Mouse (Mus musculus): ENCODE data around the gene Tspan18. TPM values are rescaled to one million over a fixed set of nuclear protein-coding genes. Genes with fewer than 3 reads are reported as not detected.

The Tspan18 gene
- polyA plus RNA-seq, 1 experiment, result 1.0 TPM

DNA sequence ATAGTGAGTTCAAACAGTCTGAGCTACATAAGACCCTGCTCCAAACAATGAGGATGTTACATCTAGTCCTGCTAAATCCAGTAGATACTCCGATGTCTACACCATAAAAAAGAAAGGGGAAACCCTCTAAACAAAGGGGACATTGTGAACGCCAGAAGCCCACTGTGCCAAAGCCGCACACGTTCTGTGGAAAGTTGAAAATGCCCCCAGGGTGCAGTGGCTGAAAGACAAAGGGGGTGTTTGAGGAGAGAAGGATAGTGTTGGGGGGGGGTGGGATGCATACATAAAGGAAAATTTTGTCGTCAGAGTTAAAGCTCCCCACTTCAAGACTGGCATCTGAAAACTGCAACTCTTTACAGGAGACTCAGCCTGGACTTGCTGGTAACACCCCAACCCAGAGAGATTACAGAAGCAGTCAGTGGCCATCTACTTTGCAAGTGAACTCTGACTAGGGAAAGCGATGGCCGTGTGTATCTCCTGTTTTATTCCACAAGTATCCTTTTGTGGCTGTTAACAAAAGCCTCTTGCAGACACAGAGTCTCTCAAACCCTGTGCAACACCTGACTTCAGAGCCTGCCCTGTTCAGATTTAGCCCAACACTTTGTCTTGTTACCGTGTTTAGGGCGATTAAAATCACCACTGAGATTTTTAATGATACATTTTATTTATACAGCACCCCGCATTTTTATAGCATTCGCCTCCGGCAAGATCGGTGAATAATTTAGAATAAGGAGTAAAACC lies 42.9 kb downstream of the Tspan18 start:
- peaks cover 3% of the 10 kb centered on the region; the same call in 1 of the 2 replicates for H3K9me3 ChIP-seq (replicated peaks; ENCODE audit: control insufficient read depth, insufficient read depth, low read length, poor library complexity, severe bottlenecking)
- H3K27me3 ChIP-seq (ENCODE audit: control insufficient read depth, insufficient read depth, low read length, poor library complexity, severe bottlenecking), result no peaks in the 10 kb centered on the region
- no peak overlapping the region for H3K4me3 ChIP-seq (ENCODE audit: low read depth, low read length)
- no peak overlapping the region for H3K27ac ChIP-seq (ENCODE audit: insufficient read depth, low read length)
- no peak for TF ChIP-seq POLR2A (IDR thresholded peaks at IDR 0.05; ENCODE audit: insufficient read depth, low read length)
- TF ChIP-seq EP300 (IDR thresholded peaks at IDR 0.05; ENCODE audit: insufficient read depth, low read depth, low read length), result no peak
- TF ChIP-seq CTCF (IDR thresholded peaks at IDR 0.05; ENCODE audit: low read depth, low read length), result no peak
- no peaks in the 10 kb centered on the region for H3K4me1 ChIP-seq (ENCODE audit: control insufficient read depth, insufficient read depth, low read length)
- H3K36me3 ChIP-seq (ENCODE audit: control insufficient read depth, insufficient read depth, low read length, poor library complexity, severe bottlenecking), result no peaks in the 10 kb centered on the region
- H3K9ac ChIP-seq (ENCODE audit: low read depth, poor library complexity, severe bottlenecking), result no peak overlapping the region

DNA sequence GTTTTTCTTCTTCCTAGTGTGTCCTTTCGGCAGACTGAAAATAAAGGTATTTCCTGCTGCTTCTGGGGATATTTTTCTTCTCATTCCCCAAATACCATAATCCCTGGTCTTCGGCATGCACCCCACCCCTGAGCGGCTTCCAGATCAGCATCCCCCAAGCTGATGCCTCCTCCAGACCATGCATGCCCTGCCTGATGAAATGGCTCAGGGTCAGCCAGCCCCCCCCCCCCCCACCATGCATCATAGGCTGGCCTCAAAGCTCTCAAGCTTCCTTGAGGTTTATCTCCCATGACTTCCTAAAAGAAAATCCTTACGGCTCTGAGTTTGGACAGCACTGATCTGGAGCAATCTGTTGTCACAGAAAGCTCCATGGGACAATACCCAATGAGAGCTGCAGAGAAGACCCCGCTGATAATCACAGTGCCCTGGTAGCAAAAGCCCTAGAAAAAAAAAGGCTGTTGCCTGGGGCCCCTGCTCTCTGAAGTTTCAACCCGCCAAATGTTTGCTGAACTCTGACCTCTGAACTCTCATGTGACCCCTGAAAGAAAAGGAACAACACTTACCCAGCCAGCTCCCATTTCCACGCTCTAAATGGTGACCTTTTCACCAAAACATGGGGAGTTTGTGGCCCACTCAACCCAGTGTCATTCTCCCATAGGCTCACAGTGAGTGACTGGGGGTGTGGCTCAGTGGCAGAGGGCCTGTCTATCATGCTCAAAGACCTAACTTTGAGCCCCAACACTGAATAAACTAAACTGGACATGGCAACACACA lies 43.8 kb downstream of the Tspan18 start:
- Histone ChIP-seq H3K36me3 (ENCODE audit: control insufficient read depth, insufficient read depth, low read length, poor library complexity, severe bottlenecking) (no peaks in the 10 kb centered on the region), H3K27me3 (ENCODE audit: control insufficient read depth, insufficient read depth, low read length, poor library complexity, severe bottlenecking) (no peaks in the 10 kb centered on the region), H3K4me3 (ENCODE audit: low read depth, low read length) (no peak overlapping the region), H3K9me3 (replicated peaks; ENCODE audit: control insufficient read depth, insufficient read depth, low read length, poor library complexity, severe bottlenecking) (peaks cover 3% of the 10 kb centered on the region; the same call in 1 of the 2 replicates), H3K27ac (ENCODE audit: insufficient read depth, low read length) (no peak overlapping the region), H3K4me1 (ENCODE audit: control insufficient read depth, insufficient read depth, low read length) (no peaks in the 10 kb centered on the region), H3K9ac (ENCODE audit: low read depth, poor library complexity, severe bottlenecking) (no peak overlapping the region)
- TF ChIP-seq EP300 (IDR thresholded peaks at IDR 0.05; ENCODE audit: insufficient read depth, low read depth, low read length), result no peak
- no peak for TF ChIP-seq CTCF (IDR thresholded peaks at IDR 0.05; ENCODE audit: low read depth, low read length)
- TF ChIP-seq POLR2A (IDR thresholded peaks at IDR 0.05; ENCODE audit: insufficient read depth, low read length), result no peak

DNA sequence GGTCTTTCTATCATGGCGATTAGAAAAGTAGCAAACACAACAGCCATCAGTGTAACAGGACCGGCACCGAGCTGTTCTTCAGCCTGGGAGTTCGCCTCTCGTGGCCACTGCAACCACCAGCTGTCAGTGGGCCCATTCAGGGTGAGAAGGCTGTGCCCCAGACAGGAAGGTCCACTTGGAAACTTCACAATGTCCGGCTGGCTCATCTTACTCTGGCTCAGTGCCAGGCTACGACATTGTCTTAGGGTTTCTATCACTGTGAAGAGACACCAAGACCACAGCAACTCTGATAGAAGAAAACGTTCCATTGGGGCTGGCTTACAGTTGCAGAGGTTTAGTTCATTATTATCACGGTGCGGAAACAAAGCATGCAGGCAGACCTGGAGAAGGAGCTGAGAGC lies 45.1 kb downstream of the Tspan18 start:
- H3K4me1 ChIP-seq (ENCODE audit: control insufficient read depth, insufficient read depth, low read length), result no peaks in the 10 kb centered on the region
- TF ChIP-seq CTCF (IDR thresholded peaks at IDR 0.05; ENCODE audit: low read depth, low read length) (no peak), EP300 (IDR thresholded peaks at IDR 0.05; ENCODE audit: insufficient read depth, low read depth, low read length) (no peak), POLR2A (IDR thresholded peaks at IDR 0.05; ENCODE audit: insufficient read depth, low read length) (no peak)
- H3K9me3 ChIP-seq (replicated peaks; ENCODE audit: control insufficient read depth, insufficient read depth, low read length, poor library complexity, severe bottlenecking), result no peaks in the 10 kb centered on the region; the same call in 1 of the 2 replicates
- H3K27ac ChIP-seq (ENCODE audit: insufficient read depth, low read length), result no peak overlapping the region
- no peak overlapping the region for H3K4me3 ChIP-seq (ENCODE audit: low read depth, low read length)
- H3K27me3 ChIP-seq (ENCODE audit: control insufficient read depth, insufficient read depth, low read length, poor library complexity, severe bottlenecking), result no peaks in the 10 kb centered on the region
- H3K9ac ChIP-seq (ENCODE audit: low read depth, poor library complexity, severe bottlenecking), result no peak overlapping the region
- no peaks in the 10 kb centered on the region for H3K36me3 ChIP-seq (ENCODE audit: control insufficient read depth, insufficient read depth, low read length, poor library complexity, severe bottlenecking)

DNA sequence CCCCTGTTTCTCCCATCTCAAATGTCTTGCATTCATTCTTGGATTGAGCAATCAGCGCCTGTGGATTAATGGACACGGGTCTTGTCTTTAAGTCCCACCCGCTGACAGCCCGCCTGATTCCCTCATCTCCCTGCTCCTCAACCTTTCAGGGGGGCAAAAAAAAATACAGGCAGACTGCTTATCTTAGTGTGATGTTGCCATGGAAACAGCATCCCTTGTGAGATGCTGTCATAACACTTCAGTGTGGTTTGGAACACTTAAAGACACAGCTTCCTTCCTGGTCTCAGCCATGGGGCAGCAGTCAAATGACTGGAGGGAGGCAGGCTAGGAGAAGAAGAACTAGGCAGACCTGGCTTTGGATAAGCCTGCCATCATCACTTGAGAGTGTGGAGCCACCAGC lies 47.0 kb downstream of the Tspan18 start:
- Histone ChIP-seq H3K9me3 (replicated peaks; ENCODE audit: control insufficient read depth, insufficient read depth, low read length, poor library complexity, severe bottlenecking) (no peaks in the 10 kb centered on the region), H3K27me3 (ENCODE audit: control insufficient read depth, insufficient read depth, low read length, poor library complexity, severe bottlenecking) (no peaks in the 10 kb centered on the region), H3K9ac (ENCODE audit: low read depth, poor library complexity, severe bottlenecking) (no peak overlapping the region), H3K36me3 (ENCODE audit: control insufficient read depth, insufficient read depth, low read length, poor library complexity, severe bottlenecking) (no peaks in the 10 kb centered on the region), H3K4me3 (ENCODE audit: low read depth, low read length) (no peak overlapping the region), H3K4me1 (ENCODE audit: control insufficient read depth, insufficient read depth, low read length) (no peaks in the 10 kb centered on the region), H3K27ac (ENCODE audit: insufficient read depth, low read length) (no peak overlapping the region)
- TF ChIP-seq EP300 (IDR thresholded peaks at IDR 0.05; ENCODE audit: insufficient read depth, low read depth, low read length) (no peak), CTCF (IDR thresholded peaks at IDR 0.05; ENCODE audit: low read depth, low read length) (no peak), POLR2A (IDR thresholded peaks at IDR 0.05; ENCODE audit: insufficient read depth, low read length) (no peak)

DNA sequence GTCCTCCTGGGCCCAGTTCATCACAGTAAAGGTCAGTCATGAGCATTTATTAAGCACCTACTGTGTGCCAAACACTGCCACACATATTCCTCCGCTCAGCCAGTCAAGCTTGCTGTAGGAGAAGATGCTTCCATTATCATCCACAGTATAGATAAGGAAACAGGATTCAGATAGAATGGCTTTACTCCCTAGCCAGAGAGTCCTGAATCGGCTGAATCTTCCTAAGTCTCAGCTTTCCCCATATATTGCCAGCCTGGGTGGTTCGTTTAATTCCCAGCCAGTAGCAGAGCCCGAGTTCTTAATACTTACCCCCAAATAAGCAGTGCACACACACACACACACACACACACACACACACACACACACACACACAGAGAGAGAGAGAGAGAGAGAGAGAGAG lies 47.6 kb downstream of the Tspan18 start:
- TF ChIP-seq POLR2A (IDR thresholded peaks at IDR 0.05; ENCODE audit: insufficient read depth, low read length), result no peak
- no peak for TF ChIP-seq EP300 (IDR thresholded peaks at IDR 0.05; ENCODE audit: insufficient read depth, low read depth, low read length)
- TF ChIP-seq CTCF (IDR thresholded peaks at IDR 0.05; ENCODE audit: low read depth, low read length), result no peak
- Histone ChIP-seq H3K36me3 (ENCODE audit: control insufficient read depth, insufficient read depth, low read length, poor library complexity, severe bottlenecking) (no peaks in the 10 kb centered on the region), H3K9ac (ENCODE audit: low read depth, poor library complexity, severe bottlenecking) (no peak overlapping the region), H3K27ac (ENCODE audit: insufficient read depth, low read length) (no peak overlapping the region), H3K9me3 (replicated peaks; ENCODE audit: control insufficient read depth, insufficient read depth, low read length, poor library complexity, severe bottlenecking) (no peaks in the 10 kb centered on the region), H3K4me1 (ENCODE audit: control insufficient read depth, insufficient read depth, low read length) (no peaks in the 10 kb centered on the region), H3K4me3 (ENCODE audit: low read depth, low read length) (no peak overlapping the region), H3K27me3 (ENCODE audit: control insufficient read depth, insufficient read depth, low read length, poor library complexity, severe bottlenecking) (no peaks in the 10 kb centered on the region)

DNA sequence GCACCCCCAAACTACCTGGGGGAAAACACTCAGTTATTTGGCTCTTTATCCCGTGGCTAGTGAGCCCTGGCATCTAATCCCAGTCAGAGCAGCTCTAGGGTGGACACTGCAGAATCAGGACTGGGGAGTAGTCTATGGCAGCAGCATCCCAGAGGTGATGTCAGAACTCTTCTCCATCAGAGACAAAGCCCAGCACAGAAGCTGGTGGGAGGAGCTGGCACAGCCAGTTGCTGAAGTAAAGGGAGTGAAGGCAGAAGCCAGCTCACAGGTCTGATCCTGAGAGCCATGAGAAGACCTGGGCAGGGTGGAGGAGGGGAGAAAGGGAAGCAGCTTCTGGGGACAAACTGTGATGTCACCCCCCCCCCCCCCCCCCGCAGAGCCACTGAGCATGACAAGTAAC lies 48.0 kb downstream of the Tspan18 start:
- no peak overlapping the region for H3K9ac ChIP-seq (ENCODE audit: low read depth, poor library complexity, severe bottlenecking)
- no peak overlapping the region for H3K27ac ChIP-seq (ENCODE audit: insufficient read depth, low read length)
- no peaks in the 10 kb centered on the region for H3K9me3 ChIP-seq (replicated peaks; ENCODE audit: control insufficient read depth, insufficient read depth, low read length, poor library complexity, severe bottlenecking)
- no peaks in the 10 kb centered on the region for H3K27me3 ChIP-seq (ENCODE audit: control insufficient read depth, insufficient read depth, low read length, poor library complexity, severe bottlenecking)
- H3K4me1 ChIP-seq (ENCODE audit: control insufficient read depth, insufficient read depth, low read length), result no peaks in the 10 kb centered on the region
- H3K4me3 ChIP-seq (ENCODE audit: low read depth, low read length), result no peak overlapping the region
- TF ChIP-seq CTCF (IDR thresholded peaks at IDR 0.05; ENCODE audit: low read depth, low read length), result no peak
- no peak for TF ChIP-seq EP300 (IDR thresholded peaks at IDR 0.05; ENCODE audit: insufficient read depth, low read depth, low read length)
- no peak for TF ChIP-seq POLR2A (IDR thresholded peaks at IDR 0.05; ENCODE audit: insufficient read depth, low read length)
- H3K36me3 ChIP-seq (ENCODE audit: control insufficient read depth, insufficient read depth, low read length, poor library complexity, severe bottlenecking), result no peaks in the 10 kb centered on the region
